Mouse (Mus musculus): ENCODE data around the gene Etfdh. TPM values are rescaled to one million over a fixed set of nuclear protein-coding genes. Genes with fewer than 3 reads are reported as not detected.

Gene Etfdh
- total RNA-seq, 1 experiment: 19.5 TPM

DNA sequence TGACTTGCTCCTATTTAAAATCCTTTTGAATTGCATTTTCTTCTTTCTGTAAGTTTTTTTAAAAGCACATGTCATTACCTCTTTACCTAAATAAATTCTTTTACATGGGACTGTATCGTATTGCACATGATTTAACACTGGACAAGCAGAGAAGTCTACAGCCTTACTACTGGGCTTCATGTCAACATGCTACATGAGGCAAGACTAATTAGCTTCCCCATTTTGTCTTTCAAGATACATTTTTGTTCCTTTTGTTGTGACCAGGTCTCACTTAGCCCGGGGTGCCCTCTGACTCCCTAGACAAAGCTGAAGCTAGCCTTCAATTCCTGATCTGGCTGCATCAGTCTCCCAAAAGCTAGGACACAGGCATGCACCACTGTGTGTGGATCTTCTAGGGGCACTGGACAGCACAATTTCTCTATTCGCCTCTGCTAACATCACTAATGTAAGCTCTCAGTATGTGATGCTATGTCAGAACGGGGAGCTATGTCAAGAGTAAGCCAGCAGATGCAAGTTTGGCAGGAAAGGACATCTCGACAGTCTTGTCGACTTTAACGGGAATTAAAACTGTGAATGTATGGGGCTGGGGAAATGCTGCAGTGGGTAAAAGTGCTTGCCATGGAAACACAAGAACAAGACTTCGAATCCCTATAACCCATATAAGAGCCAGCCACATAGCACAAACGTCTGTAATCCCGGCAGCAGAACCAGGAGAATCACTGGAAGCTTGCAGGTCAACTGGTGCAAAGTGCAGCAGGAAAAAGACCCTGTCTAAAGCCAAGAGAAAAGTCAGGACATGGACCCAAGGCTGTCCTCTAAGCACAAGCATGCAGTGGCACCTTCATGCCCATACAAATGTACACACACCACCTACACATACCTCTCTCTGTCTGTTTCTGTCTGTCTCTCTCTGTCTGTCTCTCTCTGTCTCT is 67.2 kb downstream of the Etfdh start:
- no peak overlapping the region for H3K4me3 ChIP-seq (ENCODE audit: insufficient read depth in 1 of 2, low read depth in 1 of 2, low read length in 2 of 2, poor library complexity in 1 of 2, severe bottlenecking in 1 of 2)
- in situ Hi-C loops (cut with MboI; ENCODE audit: low sequenced_read_pairs in 2 of 2, unreplicated experiment in 2 of 2): no loop called here
- no peaks in the 10 kb centered on the region for H3K9me3 ChIP-seq (ENCODE audit: control insufficient read depth, insufficient read depth, low read depth, low read length)
- peaks cover 0 to 1% of the 10 kb centered on the region in 2 experiments; a peak in 2 of 4 replicates for H3K4me1 ChIP-seq (ENCODE audit: control insufficient read depth in 2 of 2, insufficient read depth in 2 of 2, low read length in 2 of 2, poor library complexity in 1 of 2)
- H3K36me3 ChIP-seq (ENCODE audit: control insufficient read depth, insufficient read depth, low read length, poor library complexity, severe bottlenecking): no peaks in the 10 kb centered on the region
- no peak overlapping the region for H3K27ac ChIP-seq (ENCODE audit: insufficient read depth, low read depth, low read length, poor library complexity, severe bottlenecking)
- no peak for DNase-seq (ENCODE audit: low read depth, low spot score)
- no peak overlapping the region for H3K9ac ChIP-seq (ENCODE audit: insufficient read depth, low read depth, low read length, poor library complexity, severe bottlenecking)
- TF ChIP-seq ZC3H11A (IDR thresholded peaks at IDR 0.05; ENCODE audit: borderline replicate concordance, low read depth, low read length) (no peak), CHD2 (IDR thresholded peaks at IDR 0.05; ENCODE audit: low read depth, low read length) (no peak), MAFK (IDR thresholded peaks at IDR 0.05; ENCODE audit: insufficient read depth, low read depth, low read length) (no peak), ZNF384 (IDR thresholded peaks at IDR 0.05; ENCODE audit: low read depth, low read length) (no peak)

GRCm38 (mm10) chr3:79560555-79560954 is 68.7 kb downstream of the Etfdh start:
- H3K27ac ChIP-seq (ENCODE audit: insufficient read depth, low read depth, low read length, poor library complexity, severe bottlenecking): no peak overlapping the region
- H3K4me1 ChIP-seq (ENCODE audit: control insufficient read depth in 2 of 2, insufficient read depth in 2 of 2, low read length in 2 of 2, poor library complexity in 1 of 2): no peaks in the 10 kb centered on the region; a peak in 1 of 4 replicates
- DNase-seq (ENCODE audit: low read depth, low spot score): no peak
- no peaks in the 10 kb centered on the region for H3K9me3 ChIP-seq (ENCODE audit: control insufficient read depth, insufficient read depth, low read depth, low read length)
- H3K4me3 ChIP-seq (ENCODE audit: insufficient read depth in 1 of 2, low read depth in 1 of 2, low read length in 2 of 2, poor library complexity in 1 of 2, severe bottlenecking in 1 of 2): no peak overlapping the region
- TF ChIP-seq MAFK (IDR thresholded peaks at IDR 0.05; ENCODE audit: insufficient read depth, low read depth, low read length): no peak
- TF ChIP-seq ZNF384 (IDR thresholded peaks at IDR 0.05; ENCODE audit: low read depth, low read length): no peak
- H3K9ac ChIP-seq (ENCODE audit: insufficient read depth, low read depth, low read length, poor library complexity, severe bottlenecking): no peak overlapping the region
- H3K36me3 ChIP-seq (ENCODE audit: control insufficient read depth, insufficient read depth, low read length, poor library complexity, severe bottlenecking): no peaks in the 10 kb centered on the region
- in situ Hi-C loops (cut with MboI; ENCODE audit: low sequenced_read_pairs in 2 of 2, unreplicated experiment in 2 of 2): no loop called here

- no peaks in the 10 kb centered on the region for H3K4me1 ChIP-seq (ENCODE audit: control insufficient read depth in 2 of 2, insufficient read depth in 2 of 2, low read length in 2 of 2, poor library complexity in 1 of 2)
- no peak overlapping the region for H3K4me3 ChIP-seq (ENCODE audit: insufficient read depth in 1 of 2, low read depth in 1 of 2, low read length in 2 of 2, poor library complexity in 1 of 2, severe bottlenecking in 1 of 2)
- no peak for DNase-seq (ENCODE audit: low read depth, low spot score)
- H3K36me3 ChIP-seq (ENCODE audit: control insufficient read depth, insufficient read depth, low read length, poor library complexity, severe bottlenecking): no peaks in the 10 kb centered on the region
- H3K27ac ChIP-seq (ENCODE audit: insufficient read depth, low read depth, low read length, poor library complexity, severe bottlenecking): no peak overlapping the region
- H3K9me3 ChIP-seq (ENCODE audit: control insufficient read depth, insufficient read depth, low read depth, low read length): no peaks in the 10 kb centered on the region
- in situ Hi-C loops (cut with MboI; ENCODE audit: low sequenced_read_pairs in 2 of 2, unreplicated experiment in 2 of 2): no loop called here
- no peak for TF ChIP-seq MAFK (IDR thresholded peaks at IDR 0.05; ENCODE audit: insufficient read depth, low read depth, low read length)
- no peak for TF ChIP-seq ZC3H11A (IDR thresholded peaks at IDR 0.05; ENCODE audit: borderline replicate concordance, low read depth, low read length)
- TF ChIP-seq HCFC1 (IDR thresholded peaks at IDR 0.05; ENCODE audit: borderline replicate concordance, insufficient read depth, low read length): no peak
- no peak for TF ChIP-seq CHD2 (IDR thresholded peaks at IDR 0.05; ENCODE audit: low read depth, low read length)
- TF ChIP-seq ZNF384 (IDR thresholded peaks at IDR 0.05; ENCODE audit: low read depth, low read length): no peak
- H3K9ac ChIP-seq (ENCODE audit: insufficient read depth, low read depth, low read length, poor library complexity, severe bottlenecking): no peak overlapping the region
These were observed 69.6 kb downstream of the Etfdh start for GRCm38 (mm10) chr3:79559773-79560045.

- TF ChIP-seq MAFK (IDR thresholded peaks at IDR 0.05; ENCODE audit: insufficient read depth, low read depth, low read length) (no peak), ZC3H11A (IDR thresholded peaks at IDR 0.05; ENCODE audit: borderline replicate concordance, low read depth, low read length) (no peak), HCFC1 (IDR thresholded peaks at IDR 0.05; ENCODE audit: borderline replicate concordance, insufficient read depth, low read length) (no peak), CHD2 (IDR thresholded peaks at IDR 0.05; ENCODE audit: low read depth, low read length) (no peak), ZNF384 (IDR thresholded peaks at IDR 0.05; ENCODE audit: low read depth, low read length) (no peak)
These were observed 70.1 kb downstream of the Etfdh start for GRCm38 (mm10) chr3:79559021-79559772.

More at GRCm38 (mm10) chr3:79559021-79559772, 70.1 kb downstream of the Etfdh start:
- no peak overlapping the region for H3K4me3 ChIP-seq (ENCODE audit: insufficient read depth in 1 of 2, low read depth in 1 of 2, low read length in 2 of 2, poor library complexity in 1 of 2, severe bottlenecking in 1 of 2)
- in situ Hi-C loops (cut with MboI; ENCODE audit: low sequenced_read_pairs in 2 of 2, unreplicated experiment in 2 of 2): no loop called here
- no peak overlapping the region for H3K27ac ChIP-seq (ENCODE audit: insufficient read depth, low read depth, low read length, poor library complexity, severe bottlenecking)
- no peak overlapping the region for H3K9ac ChIP-seq (ENCODE audit: insufficient read depth, low read depth, low read length, poor library complexity, severe bottlenecking)
- H3K4me1 ChIP-seq (ENCODE audit: control insufficient read depth in 2 of 2, insufficient read depth in 2 of 2, low read length in 2 of 2, poor library complexity in 1 of 2): no peaks in the 10 kb centered on the region; a peak in 1 of 4 replicates
- no peaks in the 10 kb centered on the region for H3K9me3 ChIP-seq (ENCODE audit: control insufficient read depth, insufficient read depth, low read depth, low read length)
- no peaks in the 10 kb centered on the region for H3K36me3 ChIP-seq (ENCODE audit: control insufficient read depth, insufficient read depth, low read length, poor library complexity, severe bottlenecking)
- no peak for DNase-seq (ENCODE audit: low read depth, low spot score)
